Mouse (Mus musculus) heart, postnatal 14 days (tissue): ENCODE measurements around the gene Rictor. TPM values are rescaled to one million over a fixed set of nuclear protein-coding genes. Genes with fewer than 3 reads are reported as not detected.
A peak's percentile ranks its signal among the peaks of the same experiment; 100 is the strongest.
"Not testable (repeated sequence)": the region's sequence is repeated elsewhere in the genome, so short reads cannot be mapped to it uniquely, and the experiment has no call there.

Experiments used
- DNase-seq, 2 experiments: peaks; one replicate each; pipeline ENCODE4 v3.0.0; 2021 to 2022
- intact Hi-C: fragments of 180-260 bp; cut with DNase I; formaldehyde crosslinking; loops from one replicate; pipeline ENCODE4 v1.15.1; 2025
- total RNA-seq, 2 experiments: library from RNA; stranded (reverse); gene quantifications; 2 replicates each; pipeline ENCODE4 v1.2.3; 2021

The Rictor gene
- total RNA-seq, 2 experiments from 2014 or later = 15.7 to 16.5 TPM

DNA sequence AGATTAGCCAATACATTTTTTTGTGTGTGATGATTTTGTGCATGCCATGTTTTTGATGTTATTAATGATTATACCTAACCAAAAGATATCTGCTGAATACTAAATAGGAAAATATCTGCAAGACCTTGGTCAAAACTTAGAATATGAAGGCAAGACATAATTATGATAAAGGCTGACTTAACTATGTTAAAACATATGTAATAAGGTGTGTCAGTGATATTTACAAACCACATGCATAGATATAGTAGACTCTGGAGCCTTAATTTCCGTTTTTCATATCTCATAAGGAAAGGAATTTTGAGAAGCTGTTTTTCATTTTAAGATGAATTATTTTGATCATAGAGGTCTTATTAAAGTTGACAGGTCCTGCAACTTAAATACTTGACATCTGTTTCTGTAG is 16.3 kb downstream of the Rictor start:
- intact Hi-C loops = no loop called here
- no peak for DNase-seq

DNA sequence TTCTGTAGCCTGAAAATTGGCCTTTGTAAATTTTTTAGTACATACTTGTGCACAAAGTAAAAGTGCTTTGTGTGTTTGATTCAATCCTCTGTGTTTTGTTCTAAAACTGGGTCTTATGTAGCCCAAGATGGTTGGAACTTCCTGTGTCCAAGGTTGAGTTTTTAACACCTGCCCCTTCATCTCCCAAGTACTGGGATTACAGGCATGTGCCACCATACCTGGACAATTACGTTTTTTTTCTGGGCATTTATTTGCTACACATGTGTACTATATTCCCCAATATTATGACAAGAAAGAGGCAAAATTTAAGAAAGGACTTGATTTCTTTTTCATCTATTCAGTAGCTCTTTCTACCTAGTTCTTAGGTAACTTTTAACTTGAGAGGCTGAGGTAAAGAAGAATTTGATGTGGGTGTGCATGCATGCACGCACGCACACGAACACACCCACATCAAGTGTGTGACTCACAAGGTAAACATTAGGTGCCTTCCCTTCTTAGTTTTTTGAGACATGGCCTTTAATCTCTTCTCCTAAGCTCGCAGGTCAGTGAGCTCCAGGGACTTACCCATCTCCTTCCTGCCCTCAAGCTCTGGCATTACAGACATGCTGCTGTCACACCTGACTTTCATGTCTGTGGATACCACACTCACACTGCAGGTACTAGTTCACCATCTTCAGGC is 18.1 kb downstream of the Rictor start:
- no peak for DNase-seq
- intact Hi-C loops = no loop called here

DNA sequence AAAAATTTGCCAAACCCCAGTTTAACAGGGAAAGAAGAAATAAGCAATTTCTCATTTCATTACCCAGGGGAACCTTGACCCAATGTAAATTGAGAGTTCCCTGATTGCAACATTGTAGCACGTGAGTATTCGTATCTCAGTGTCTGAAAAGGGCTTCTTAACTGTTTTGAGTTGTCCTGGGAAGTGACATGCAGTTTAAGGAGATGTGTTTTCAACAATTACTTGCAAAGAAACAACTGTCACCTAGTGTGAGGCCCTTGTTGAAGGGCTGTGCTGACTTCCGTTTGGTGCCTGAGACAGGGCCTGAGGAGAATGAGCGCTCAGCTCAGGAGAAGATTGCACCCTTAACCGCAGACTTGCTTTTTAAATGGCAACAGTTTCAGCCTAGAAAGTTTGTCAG is 24.9 kb downstream of the Rictor start:
- intact Hi-C loops = no loop called here
- DNase-seq = no peak

DNA sequence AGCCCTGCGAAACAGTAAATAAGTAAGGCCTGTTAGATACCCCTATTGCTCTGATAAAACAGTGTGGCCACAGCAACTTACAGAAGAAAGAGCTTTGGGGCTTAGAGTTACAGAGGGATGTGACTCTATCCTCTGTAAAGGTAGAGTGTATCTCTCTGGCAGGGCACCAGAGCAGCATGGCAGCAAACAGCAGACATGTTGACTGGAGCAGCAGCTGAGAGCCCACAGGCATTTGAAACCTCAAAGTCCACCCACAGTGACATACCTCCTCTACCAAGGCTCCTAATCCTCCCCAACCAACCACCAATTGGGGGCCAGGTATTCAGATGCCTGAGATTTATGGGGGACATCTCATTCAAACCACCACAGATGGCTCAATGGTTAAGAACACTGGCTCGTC is 31.0 kb downstream of the Rictor start:
- intact Hi-C loops = no loop called here
- DNase-seq = no peak

DNA sequence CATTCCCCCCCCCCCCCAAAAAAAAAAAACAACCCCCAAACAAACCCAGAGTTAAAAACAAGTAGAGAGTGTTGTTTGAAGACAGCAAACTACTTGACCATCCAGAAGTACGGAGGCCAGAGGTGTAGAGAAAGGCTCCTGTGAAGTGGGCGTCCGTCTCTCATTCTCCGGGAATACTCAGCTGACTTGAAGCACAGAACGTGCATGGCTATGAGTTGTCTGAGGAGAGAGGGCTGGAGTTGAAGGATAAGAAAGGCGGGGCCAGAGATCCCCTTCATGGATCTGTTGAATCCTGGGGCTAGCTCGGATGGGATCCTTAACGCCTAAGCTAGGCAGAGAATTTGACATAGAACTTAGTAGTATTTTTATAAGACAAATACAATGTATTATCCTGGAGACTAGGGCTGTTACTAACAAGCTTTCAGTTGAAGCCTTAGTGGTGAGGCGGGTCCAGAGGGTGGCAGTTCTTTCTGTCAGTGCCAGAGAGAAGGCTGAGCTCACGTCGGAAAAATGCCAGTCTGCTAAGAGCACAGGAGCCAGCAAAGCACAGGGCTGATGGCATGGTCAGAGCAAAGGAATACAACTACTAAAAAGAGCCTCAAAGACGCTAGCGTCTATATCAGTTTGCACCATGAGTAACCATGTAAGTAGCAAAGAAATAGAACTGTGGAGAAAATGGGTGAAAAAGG is 34.3 kb downstream of the Rictor start:
- intact Hi-C loops = no loop called here
- DNase-seq = peak; percentile 16 to 47

DNA sequence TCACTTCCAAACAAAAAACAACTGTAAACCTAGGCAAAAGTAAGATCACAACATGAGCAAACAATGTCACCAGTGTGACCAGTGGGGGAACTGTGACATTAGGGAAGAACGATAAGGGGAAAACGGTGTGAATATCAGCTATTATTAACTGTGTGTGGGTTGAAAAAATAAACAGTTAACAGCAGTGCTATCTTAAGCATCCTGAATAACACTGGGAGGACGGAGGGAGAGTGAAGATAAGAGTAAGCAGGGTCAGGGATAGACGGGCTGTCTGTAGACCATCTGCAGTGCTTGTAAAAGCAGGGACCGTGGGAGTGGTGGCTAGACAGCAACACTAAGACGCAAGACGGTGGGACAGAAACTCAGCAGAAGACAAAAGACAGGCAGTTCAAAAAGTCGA is 35.5 kb downstream of the Rictor start:
- intact Hi-C loops = no loop called here
- DNase-seq = no peak

DNA sequence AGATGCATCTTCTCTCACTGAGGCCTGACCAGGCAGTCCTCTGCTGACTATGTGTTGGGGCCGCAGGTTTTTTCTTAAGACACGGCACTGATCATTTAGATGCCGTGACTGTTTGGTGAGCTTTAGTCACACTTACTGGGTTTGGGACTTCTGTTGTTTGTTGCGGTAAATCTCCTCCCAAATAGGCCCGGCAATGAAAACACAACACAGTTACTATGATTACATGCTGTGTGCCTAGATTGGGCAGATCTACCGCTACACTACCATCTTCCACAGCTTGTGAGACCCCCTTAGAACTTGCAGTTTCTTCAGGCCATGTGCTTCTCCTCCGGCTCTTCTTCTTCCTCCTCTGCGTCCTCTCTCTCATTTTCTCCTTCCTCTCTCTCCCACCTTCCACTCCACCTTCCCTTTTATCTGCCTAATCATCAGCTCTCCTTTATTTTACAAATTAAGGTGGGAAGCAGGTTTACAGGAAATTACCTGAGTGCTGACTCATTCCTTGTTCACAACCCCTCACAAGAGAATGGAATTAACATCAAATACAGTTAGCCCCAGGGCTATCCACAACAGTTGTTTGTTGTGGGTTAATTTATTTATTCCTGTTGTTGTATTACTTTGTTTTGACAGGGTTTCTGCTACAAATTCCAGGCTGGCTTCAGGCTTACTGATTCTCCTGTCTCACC is 38.3 kb downstream of the Rictor start:
- DNase-seq, intact Hi-C loops: not testable (repeated sequence)

DNA sequence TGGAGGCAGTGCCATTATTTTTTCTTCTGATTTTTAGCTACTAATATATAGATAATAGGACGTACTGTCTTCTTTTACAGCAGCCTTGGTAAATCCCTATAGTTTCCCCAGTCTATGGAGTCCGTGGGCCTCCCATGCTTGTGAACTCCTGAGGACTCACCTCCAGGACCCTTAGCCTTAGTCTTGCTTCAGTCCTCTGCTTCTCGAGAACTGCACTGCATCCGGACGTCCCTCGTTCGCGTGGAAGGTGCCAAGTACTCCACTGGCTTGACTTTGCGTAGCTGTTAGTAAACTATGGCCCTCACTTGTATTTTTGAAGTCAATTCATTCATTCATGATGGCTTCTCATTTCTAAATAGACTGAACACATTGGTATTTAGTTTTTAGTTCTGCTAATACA is 38.8 kb downstream of the Rictor start:
- DNase-seq = no peak
- intact Hi-C loops = no loop called here

DNA sequence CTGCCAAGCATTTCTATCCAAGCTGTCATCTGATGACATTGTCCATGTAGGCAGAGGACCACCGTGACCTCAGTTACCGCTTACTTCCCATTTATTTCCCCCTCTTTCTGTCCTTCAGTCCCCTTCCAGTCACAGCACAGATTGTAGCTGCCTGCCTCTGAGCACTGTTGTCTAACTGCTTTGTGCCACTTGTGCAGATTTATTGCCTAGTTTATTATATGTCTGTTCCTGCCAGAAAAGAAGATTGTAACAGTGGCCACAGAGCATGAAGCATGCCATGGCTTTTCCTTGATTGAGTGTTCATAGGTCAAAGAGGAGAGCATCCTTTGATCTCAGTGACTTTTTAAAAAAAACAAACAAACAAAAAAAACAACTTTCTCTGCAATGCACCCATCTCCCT is 46.2 kb downstream of the Rictor start:
- intact Hi-C loops = no loop called here
- DNase-seq = no peak

DNA sequence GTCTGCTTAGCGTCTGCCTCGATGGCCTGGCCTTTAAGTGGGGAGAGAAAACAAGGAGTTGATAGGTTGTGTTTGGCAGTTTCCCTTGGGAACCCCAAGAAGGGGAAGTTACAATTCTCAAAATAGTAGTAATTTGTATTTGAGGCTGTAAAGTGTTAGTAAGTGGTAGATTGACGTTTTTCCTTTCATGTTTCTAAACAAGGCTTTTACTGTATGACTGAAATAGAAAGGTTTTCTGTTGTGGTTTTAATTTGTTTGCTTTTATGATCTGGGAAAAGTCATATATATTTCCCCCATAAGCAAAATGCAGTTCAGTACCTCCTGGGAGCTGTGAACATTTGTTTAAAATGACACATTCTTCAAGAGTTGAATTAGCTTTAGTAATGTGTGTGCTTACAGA is 64.1 kb downstream of the Rictor start:
- no peak for DNase-seq
- intact Hi-C loops = no loop called here

DNA sequence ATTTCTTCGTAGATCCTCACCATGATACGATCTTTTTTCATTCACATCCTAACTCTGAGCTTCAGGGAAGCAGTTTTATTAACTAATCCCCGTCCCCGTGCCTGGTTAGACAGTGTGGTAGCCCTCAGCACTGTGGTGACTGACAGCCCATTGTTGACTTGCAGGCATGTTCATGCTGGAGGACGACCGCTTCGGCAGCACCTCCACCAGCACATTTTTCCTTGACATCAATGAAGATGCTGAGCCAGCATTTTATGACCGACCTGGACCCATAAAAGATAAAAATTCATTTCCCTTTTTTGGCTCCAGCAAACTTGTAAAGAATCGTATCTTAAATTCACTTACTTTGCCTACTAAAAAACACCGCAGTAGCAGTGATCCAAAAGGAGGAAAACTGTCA is 78.0 kb downstream of the Rictor start:
- no peak for DNase-seq
- intact Hi-C loops = loop anchor here (5.0 kb wide), 1 partner anchor 79 kb away; the partner anchor contains the start of gene Rictor

DNA sequence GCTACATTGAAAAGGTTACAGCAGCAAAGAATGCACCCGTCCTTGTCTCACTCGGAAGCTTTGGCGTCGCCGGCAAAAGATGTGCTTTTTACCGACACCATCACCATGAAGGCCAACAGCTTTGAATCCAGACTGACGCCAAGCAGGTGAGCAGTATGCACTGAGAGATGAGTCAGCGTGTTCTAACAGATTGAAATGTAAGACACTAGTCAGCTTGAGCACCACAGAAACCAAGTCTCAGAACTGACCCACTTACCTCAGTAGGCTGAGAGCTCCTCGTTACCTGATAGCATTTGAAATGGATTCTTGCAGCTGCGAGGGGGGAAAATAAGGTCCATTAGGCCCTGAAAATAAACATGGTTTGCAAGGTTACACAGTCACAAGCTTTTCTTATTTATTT is 79.1 kb downstream of the Rictor start:
- no peak for DNase-seq

DNA sequence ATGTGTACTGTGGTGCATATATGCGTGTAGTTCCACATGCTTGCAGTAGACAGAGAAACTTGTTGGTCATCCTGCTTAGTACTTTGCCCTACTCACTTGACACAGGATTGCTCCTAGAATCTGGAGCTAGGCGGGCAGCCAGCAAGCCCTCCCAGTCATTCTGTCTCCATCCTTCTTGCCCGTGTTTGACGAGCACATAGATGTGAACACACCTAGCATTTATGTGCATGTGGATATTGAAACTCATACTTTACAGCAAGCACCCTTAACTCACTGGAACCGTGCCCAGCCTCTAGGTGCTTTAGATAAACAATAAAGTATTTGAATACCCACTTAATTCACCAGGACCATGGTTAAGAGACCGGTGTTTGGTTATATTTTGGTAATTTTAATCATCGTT is 81.8 kb downstream of the Rictor start:
- no peak for DNase-seq
- intact Hi-C loops = no loop called here

More for the DNA sequence above, 79.1 kb downstream of the Rictor start:
- intact Hi-C loops = loop anchor here (5.0 kb wide), 1 partner anchor 80 kb away; the partner anchor contains the start of gene Rictor

DNA sequence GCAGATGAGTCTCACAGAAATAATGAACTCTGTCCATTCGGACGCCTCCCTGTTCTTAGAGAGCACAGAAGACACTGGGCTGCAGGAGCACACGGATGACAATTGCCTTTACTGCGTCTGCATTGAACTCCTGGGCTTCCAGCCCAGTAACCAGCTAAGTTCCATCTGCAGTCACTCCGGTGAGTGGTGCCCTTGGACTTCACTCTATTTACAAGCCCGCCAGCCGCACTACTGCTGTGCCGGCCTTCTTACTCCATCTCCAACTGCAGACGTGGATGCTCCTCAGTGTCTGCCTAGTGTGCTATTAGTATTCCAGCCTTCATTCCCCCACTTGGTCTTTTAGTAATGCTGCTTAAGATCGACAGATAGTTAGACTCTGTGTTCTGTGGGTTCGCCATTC is 83.5 kb downstream of the Rictor start:
- no peak for DNase-seq
- intact Hi-C loops = no loop called here

DNA sequence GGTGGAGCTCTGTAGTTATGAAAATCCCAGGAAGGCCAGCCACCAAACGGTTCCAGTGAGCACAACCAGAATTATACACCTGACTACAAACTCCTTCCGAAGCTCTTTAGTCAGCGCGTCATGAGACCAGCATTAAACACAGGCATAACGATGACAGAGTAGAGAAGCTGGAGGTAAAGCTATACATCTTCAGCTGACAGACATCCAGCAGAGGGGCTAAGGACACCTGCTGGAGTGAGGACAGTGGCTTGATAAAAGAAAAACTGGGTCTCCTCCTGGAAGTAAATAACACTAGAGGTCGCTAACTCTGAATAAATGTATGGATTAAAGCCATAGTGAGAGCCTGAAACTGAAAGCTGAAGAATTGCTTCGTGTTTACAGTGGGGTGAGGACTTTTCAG is 84.7 kb downstream of the Rictor start:
- intact Hi-C loops = no loop called here
- DNase-seq = no peak

DNA sequence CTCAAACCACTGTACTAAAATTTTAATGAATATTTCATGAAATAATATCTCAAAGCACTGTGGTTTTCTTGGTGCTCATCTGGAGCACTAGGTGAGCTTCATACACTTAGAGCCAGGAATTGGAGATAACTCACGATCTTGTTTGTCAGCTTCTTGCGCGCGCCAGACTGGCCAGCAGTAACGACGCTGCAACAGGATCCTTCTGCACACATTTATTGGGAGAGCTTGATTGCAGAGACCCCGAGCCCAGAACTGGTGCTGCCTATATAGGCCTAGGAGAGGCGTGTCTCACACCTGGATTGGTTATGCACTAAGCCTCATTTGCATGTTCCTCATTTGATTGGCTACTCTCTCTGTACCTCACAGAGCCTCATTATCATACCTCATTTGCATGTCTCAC is 93.0 kb downstream of the Rictor start:
- DNase-seq, intact Hi-C loops: not testable (repeated sequence)

DNA sequence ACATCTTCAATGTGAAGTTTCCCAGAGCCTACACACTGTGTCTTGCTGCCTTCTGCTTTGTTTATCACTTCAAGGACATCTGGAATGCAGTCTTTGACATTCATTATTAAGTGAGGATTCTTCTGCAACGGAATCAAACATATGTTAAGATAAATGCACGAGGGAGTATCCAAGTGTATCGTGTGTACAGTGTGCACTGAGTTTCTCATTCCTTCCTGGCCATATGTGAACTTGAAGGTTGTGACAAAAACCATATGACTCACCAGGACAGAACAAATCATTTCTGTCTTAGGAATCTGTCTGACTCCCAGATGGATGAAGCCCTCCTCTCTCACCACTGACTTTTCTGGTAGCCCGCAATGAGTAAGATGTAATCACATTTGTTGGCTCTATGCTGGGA is 107.6 kb downstream of the Rictor start:
- intact Hi-C loops = no loop called here
- no peak for DNase-seq

DNA sequence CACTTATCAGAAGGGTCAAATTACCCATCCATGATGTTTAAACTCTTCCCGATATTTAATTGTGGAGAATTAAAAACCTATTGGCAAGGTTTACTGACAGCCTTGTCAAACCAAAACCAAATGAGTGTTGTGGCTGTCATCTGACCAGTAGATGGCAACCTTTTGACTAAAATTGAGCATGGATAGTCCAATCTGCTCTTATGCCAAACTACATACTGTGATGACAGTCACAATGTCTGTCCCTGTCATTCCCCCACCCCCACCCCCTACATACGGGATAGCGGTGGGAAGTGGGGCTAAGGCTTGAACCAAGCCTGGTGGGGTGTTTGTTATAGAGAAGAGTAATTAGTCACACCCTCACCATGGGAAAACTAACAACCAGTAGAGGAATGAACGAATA is 132.0 kb downstream of the Rictor start:
- DNase-seq = peak in 1 of 2 experiments; percentile 17
- intact Hi-C loops = loop anchor here (1.0 to 5.0 kb wide), 2 partner anchors 44 to 387 kb away; no protein-coding TSS in a partner anchor

DNA sequence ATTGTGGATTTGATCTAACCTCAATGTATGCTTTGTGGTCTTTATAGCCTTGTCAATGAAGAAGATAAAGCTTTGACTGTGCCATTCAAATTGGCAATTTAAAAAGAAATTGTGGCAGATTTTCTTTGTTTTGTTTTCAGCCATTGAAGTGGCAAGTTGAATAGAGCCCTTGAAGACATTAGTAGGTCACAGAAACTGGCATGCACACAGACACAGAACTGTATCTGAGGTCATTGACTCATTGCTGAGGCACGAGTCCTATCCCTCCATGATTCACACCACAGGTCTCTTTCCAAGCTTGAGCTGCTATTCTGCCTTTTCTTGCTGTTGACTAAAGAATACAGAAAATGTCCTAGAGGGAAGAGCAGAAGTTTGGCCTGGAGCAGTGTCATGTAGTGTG is 141.7 kb downstream of the Rictor start:
- intact Hi-C loops = no loop called here
- no peak for DNase-seq
